Mouse (Mus musculus): ENCODE data around the gene Snx30. TPM values are rescaled to one million over a fixed set of nuclear protein-coding genes. Genes with fewer than 3 reads are reported as not detected.

The Snx30 gene
- total RNA-seq, 1 experiment from 2014 or later: 7.3 TPM

- peak; percentile 27 for DNase-seq
These were observed 102.1 kb downstream of the Snx30 start for GRCm38 (mm10) chr4:59907657-59908230.

- no peak for DNase-seq
These were observed 103.1 kb downstream of the Snx30 start for GRCm38 (mm10) chr4:59908785-59909184.

GRCm38 (mm10) chr4:59914608-59915403 is 109.2 kb downstream of the Snx30 start, which contains the start of gene Slc46a2:
Gene Slc46a2, minus strand, starts transcription at chr4:59915056.
- DNase-seq: no peak

GRCm38 (mm10) chr4:59917966-59918365 is 112.3 kb downstream of the Snx30 start:
- DNase-seq: no peak

GRCm38 (mm10) chr4:59925082-59925481 is 119.4 kb downstream of the Snx30 start:
- DNase-seq: no peak

- DNase-seq: no peak
These were observed 122.0 kb downstream of the Snx30 start for GRCm38 (mm10) chr4:59927666-59928065.

GRCm38 (mm10) chr4:59928347-59928746 is 122.7 kb downstream of the Snx30 start:
- DNase-seq: peak; percentile 78

GRCm38 (mm10) chr4:59932505-59933281 is 127.1 kb downstream of the Snx30 start:
- DNase-seq: no peak

- DNase-seq: no peak
These were observed 131.9 kb downstream of the Snx30 start for GRCm38 (mm10) chr4:59937543-59937942.

Other genes with a start within 250 kb of the Snx30 start
- 135 and 145 TPM in 2 replicates for gene Hsdl2, start 224.3 kb upstream of the Snx30 start, total RNA-seq (2021)
- 17.2 and 18.0 TPM in 2 replicates for gene E130308A19Rik, start 179.6 kb upstream of the Snx30 start, total RNA-seq (2021)
- gene Inip, start 4.3 kb upstream of the Snx30 start, total RNA-seq (2021): 14.2 and 19.3 TPM in 2 replicates
- gene Slc46a2, start 109.2 kb downstream of the Snx30 start, total RNA-seq (2021): not detected in 2 replicates
- not detected in 2 replicates for gene Mup4, start 154.9 kb downstream of the Snx30 start, total RNA-seq (2021)
- not detected in 2 replicates for gene Mup6, start 158.5 kb downstream of the Snx30 start, total RNA-seq (2021)

Data from adrenal gland, postnatal 14 days (tissue).